Mouse (Mus musculus): ENCODE data around the gene Patj.

DNA sequence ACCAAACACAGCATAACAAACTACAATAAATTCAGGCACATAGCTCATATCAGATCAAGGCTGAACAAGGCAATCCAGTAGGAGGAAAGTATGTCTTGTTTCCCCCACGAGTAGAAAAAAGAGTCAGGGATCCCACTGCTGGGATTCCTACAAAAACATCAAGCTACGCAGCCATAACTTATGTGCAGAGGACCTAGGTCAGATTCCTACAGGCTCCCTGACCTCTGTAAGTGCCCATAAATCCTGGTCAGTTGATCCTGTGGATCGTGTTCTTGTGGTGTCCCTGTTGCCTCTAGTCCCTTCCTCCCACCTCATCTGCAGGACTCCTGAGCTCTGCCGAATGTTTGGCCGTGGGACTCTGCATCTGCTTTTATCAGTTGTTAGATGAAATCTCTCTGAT lies 10.5 kb upstream of the Patj start:
- TF ChIP-seq CHD2 (IDR thresholded peaks at IDR 0.05; ENCODE audit: low read depth, low read length), result no peak
- no peak for TF ChIP-seq HCFC1 (IDR thresholded peaks at IDR 0.05; ENCODE audit: borderline replicate concordance, insufficient read depth, low read length)
- no peak for TF ChIP-seq ZNF384 (IDR thresholded peaks at IDR 0.05; ENCODE audit: low read depth, low read length)
